Mouse (Mus musculus) left cerebral cortex, postnatal 10 days (tissue): Measurements from ENCODE around the gene Etv2. TPM values are rescaled to one million over a fixed set of nuclear protein-coding genes. Genes with fewer than 3 reads are reported as not detected.

ENCODE experiments used
- DNase-seq, 2 experiments: peaks; one replicate each; pipeline ENCODE4 v3.0.0; 2021 to 2022; ENCODE audit warnings: low spot score in 2 of 2, mixed read lengths in 1 of 2; ENCODE audit errors: extremely low spot score in 1 of 2
- intact Hi-C: fragments of 180-260 bp; cut with DNase I; formaldehyde crosslinking; loops from one replicate; pipeline ENCODE4 v1.15.1; 2025
- total RNA-seq, 2 experiments: library from RNA; stranded (reverse); gene quantifications; 2 replicates each; pipeline ENCODE4 v1.2.3; 2021

The Etv2 gene
- total RNA-seq = not detected

GRCm38 (mm10) chr7:30635752-30636151 is at the start of gene Etv2:
Etv2 (minus strand) TSS chr7:30635852.
- DNase-seq = no peak
- intact Hi-C loops = no loop called here

GRCm38 (mm10) chr7:30683425-30683824 is 47.8 kb upstream of the Etv2 start:
- intact Hi-C loops = no loop called here
- no peak for DNase-seq

- intact Hi-C loops = no loop called here
- no peak for DNase-seq
Measured at GRCm38 (mm10) chr7:30681897-30682296, 46.2 kb upstream of the Etv2 start.

DNA sequence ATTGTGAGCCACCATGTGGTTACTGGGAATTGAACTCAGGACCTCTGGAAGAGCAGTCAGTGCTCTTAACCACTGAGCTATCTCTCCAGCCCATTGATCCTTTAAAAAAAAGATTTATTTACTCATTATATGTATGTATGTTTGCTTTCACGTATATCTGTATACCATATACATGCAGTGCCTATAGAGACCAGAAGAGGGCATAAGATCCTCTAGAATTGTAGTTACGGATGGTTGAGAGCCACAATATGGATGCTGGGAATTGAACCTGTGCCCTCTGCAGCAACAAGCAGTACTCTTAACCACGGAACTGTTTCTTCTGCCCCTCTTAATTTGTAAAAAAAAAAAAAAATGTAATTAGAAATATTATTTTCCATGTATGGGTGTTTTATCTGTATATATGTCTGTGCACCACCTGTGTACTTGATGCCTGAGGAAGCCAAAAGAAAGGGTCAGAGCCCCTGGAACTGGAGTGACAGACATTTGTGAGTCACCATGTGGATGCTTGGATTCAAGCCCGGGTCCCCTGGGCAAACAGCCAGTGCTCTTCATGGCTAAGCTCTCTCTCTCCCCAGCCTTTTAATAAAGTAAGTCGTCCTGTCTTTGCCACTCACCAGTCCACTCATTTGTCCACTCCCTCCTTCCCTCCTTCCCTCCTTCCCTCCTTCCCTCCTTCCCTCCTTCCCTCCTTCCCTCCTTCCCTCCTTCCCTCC is 42.8 kb upstream of the Etv2 start:
- DNase-seq = no peak
- intact Hi-C loops = loop anchor here (10.0 kb wide), 1 partner anchor 186 kb away; the partner anchor contains the start of gene Ffar1

- intact Hi-C loops = loop anchor here (10.0 kb wide), 1 partner anchor 193 kb away; the partner anchor contains the start of gene Ffar1
- no peak for DNase-seq
Measured at GRCm38 (mm10) chr7:30671480-30671879, 35.8 kb upstream of the Etv2 start, which contains the start of gene Pmis2. Pmis2 (minus strand) TSS chr7:30671605.

- intact Hi-C loops = no loop called here
Measured at GRCm38 (mm10) chr7:30669229-30669628, 33.6 kb upstream of the Etv2 start.

DNA sequence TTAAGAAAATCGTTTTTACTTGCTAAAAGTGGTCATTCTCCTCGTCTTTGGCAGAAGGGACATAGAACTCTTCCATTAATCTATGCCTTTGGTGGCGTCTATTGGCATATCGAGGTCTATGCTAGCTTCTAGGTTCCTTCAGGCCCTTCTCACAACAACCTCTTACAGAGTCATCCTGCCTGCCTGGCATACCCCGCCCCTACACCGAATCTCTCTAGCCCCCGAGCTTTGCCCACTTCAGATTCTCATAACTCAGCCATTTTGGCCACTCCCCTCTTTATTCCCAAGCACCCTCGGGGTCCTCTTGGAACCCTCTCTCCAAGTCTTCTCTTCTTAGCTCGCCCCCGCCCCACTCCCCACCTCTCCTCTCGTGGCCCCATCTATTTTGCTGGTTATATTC is 29.7 kb upstream of the Etv2 start:
- no peak for DNase-seq
- intact Hi-C loops = no loop called here

More at GRCm38 (mm10) chr7:30669229-30669628, 33.6 kb upstream of the Etv2 start:
- DNase-seq = no peak

- peak; percentile 92 to 93 for DNase-seq
- intact Hi-C loops = loop anchor here (5.0 kb wide), 1 partner anchor 63 kb away; the partner anchor contains the start of gene Tmem147
Measured at GRCm38 (mm10) chr7:30664529-30665200, 29.0 kb upstream of the Etv2 start, which contains the start of gene Haus5. Haus5 (minus strand) TSS chr7:30664994.

DNA sequence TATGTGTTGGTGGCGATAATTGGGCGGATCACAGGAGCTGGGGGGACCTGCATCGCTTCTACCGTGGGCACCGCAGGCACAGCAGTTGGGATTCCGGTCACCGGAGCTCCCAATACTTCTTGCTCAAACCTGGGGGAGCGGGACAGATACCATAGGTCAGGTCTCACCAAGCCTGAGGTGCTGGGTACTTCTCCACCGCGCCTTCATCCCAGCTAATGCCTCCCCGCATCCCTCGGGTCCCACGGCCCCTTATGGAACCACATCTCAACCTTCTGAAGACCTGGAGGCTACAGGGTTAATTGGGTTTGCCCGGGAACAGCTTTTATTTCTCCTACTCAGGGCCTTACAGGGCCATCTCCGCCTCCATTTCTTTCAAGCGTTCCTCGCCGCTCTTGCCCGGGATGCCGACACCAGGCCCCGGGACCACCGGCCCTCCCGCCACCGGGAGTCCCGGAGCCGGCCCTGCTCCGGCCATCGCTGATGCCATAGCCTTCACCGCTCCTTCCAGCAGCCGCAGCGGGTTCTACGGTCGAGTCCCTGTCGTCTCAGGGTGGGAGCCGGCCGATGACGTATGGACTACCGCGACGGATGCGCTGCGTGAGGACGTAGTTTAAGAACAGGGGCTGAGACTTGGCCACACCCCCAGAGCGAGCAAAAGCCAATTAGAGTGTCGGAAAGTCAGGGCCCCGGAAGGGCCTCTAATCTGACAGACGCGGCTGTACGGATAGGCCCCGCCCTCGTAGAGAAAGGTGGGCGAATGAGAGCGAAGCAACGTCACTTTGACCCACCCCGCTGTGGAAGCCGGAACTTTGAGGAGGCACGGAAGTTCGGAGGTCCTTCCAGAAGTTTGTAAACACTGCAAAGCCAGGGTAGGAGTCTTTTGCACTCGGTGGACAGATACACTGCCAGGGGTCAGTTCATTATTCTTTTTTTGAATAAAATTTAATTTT is 14.2 kb upstream of the Etv2 start, which contains the start of gene Rbm42:
Gene Rbm42, minus strand, starts transcription at position 727 of the 950 bp plus-strand sequence.
- intact Hi-C loops = no loop called here

GRCm38 (mm10) chr7:30639083-30639482 is 3.4 kb upstream of the Etv2 start:
- no peak for DNase-seq

More for the DNA sequence above, 14.2 kb upstream of the Etv2 start, which contains the start of gene Rbm42:
- DNase-seq = peak; percentile 99

DNA sequence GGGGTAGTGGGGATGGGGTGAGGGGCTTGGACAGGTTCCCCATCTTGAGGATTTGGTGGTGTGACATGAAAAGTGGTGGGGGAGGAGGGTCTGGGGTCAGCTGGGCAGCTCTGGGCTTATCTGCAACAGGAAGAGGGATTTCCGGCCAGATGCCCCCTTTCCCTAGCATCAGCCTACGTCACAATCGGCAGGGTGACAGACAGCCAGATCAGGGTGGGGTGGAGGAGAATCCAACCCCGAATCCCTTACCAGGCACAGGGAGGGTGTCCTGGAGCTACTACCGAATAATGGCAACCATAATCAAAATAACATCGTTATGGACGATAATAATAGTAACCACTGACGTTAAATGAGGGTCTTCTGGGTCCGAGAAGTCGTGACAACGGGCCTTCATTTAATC is 743 bp upstream of the Etv2 start:
- DNase-seq = no peak
- intact Hi-C loops = no loop called here

More at GRCm38 (mm10) chr7:30639083-30639482, 3.4 kb upstream of the Etv2 start:
- intact Hi-C loops = no loop called here

DNA sequence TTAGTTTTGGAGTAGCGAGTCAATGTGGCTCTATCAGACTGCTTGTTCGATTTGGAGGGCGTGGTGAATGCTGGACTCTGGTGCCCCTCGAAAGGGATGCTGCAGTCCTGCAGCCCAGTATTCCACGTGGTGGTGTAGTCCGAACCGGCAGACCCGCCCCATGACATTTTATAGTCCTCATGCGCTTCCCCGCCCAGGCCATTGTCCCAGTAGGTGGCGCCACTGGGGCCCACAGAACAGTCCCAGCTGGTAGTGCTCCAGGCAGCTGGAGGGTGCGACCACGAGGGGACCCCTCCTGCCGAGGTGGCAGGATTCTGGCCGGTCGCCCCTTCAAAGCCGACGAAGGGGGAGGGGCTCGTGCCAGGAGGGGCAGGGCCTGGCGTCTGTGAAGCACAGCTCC is 1.0 kb downstream of the Etv2 start:
- peak in 1 of 2 experiments; percentile 78 for DNase-seq
- intact Hi-C loops = no loop called here

- DNase-seq = no peak
- intact Hi-C loops = no loop called here
Measured at GRCm38 (mm10) chr7:30633762-30634412, 1.8 kb downstream of the Etv2 start.

DNA sequence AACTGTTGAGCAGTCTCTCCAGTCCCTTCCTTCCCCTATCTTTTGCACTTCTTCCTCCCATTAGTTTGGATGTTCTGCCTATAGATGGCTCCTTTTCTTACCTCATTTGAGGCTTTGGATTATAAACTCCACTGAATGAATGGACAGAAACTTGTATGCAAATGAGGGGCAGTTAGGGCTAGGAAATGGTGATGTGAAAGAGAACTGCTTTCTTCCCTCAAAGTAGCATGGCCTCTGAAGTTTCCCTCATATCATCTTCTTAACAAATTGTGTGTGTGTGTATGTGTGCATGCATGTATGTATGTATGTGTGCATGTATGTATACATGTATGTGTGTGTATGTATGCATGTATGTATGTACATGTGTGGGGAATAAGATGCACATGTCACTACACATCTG is 6.6 kb downstream of the Etv2 start:
- DNase-seq = no peak
- intact Hi-C loops = no loop called here

GRCm38 (mm10) chr7:30626647-30627046 is 9.0 kb downstream of the Etv2 start:
- no peak for DNase-seq
- intact Hi-C loops = no loop called here

GRCm38 (mm10) chr7:30625530-30626384 is 9.9 kb downstream of the Etv2 start, which contains the start of gene Cox6b1:
Cox6b1 (minus strand) TSS chr7:30626151.
- intact Hi-C loops = no loop called here
- peak; percentile 83 to 93 for DNase-seq

- no peak for DNase-seq
Measured at GRCm38 (mm10) chr7:30619202-30619601, 16.4 kb downstream of the Etv2 start.

More at GRCm38 (mm10) chr7:30619202-30619601, 16.4 kb downstream of the Etv2 start:
- intact Hi-C loops = no loop called here
